Mouse (Mus musculus) liver, adult 2 months (tissue): ENCODE measurements around the gene Zfp62.

Source experiments
- CTCF ChIP-seq: fragments of 200-500 bp; IDR thresholded peaks from 2 replicates; pipeline ENCODE4 v1.5.1; 2011; ENCODE audit warnings: low read depth, low read length, control low read depth
- POLR2A ChIP-seq: fragments of 200-500 bp; IDR thresholded peaks from 2 replicates; pipeline ENCODE4 v1.6.1; 2011; ENCODE audit warnings: low read length, control low read depth; ENCODE audit not compliant: insufficient read depth; ENCODE audit errors: extremely low read depth

GRCm38 (mm10) chr11:49266671-49267070, 63.6 kb downstream of the Zfp62 start:
- TF ChIP-seq POLR2A (no peak), CTCF (no peak)
